8 mouse cellular contexts compared by ENCODE assay signal in the genomic region with DNA sequence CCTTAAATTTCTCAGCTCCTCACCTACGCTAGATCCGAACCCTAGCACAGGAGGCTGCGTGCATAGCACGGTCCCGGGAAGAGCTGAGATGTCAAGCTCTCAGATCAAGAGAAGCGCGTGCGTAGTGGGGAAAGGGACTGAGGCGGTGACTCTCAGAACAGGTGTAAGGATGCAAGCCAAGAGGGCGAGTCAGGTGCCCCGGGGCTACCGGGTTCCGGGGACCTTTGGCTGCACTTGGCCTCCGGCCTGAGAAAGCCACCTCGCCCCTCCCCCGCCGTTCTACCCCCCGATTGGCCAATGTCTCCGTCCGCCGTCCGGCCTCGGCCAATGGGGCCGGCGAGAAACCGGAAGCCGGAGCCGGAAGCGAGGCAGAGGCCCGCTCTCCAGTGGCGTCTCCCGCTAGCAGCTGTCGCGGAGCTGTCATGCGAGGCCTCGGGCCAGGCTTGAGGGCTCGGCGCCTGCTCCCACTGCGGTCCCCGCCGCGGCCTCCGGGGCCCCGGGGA. TPM values are rescaled to one million over a fixed set of nuclear protein-coding genes. Genes with fewer than 3 reads are reported as not detected.
DNase-seq lines count a peak whose midpoint lies in the region; ATAC-seq lines count a peak whose summit lies in the region.

A gene (plus strand): TSS at position 355 of the 503 bp plus-strand sequence.

- peak; percentile 85 for ATAC-seq in embryonic facial prominence, embryonic 13.5 days (ENCODE audit: insufficient number of reproducible peaks, insufficient read depth, low FRiP score, low TSS enrichment, low read depth)
- peak; percentile 92 for ATAC-seq in limb, embryonic 13.5 days (ENCODE audit: low FRiP score, low read depth)
- peak; percentile 96 for ATAC-seq in midbrain, embryonic 16.5 days

- peak within 1 kb of the TSS; percentile 81 for H3K4me3 ChIP-seq in embryonic facial prominence, embryonic 13.5 days
- peak within 1 kb of the TSS; percentile 89 for H3K4me3 ChIP-seq in limb, embryonic 13.5 days
- peak within 1 kb of the TSS; percentile 86 for H3K4me3 ChIP-seq in midbrain, embryonic 16.5 days (ENCODE audit: low read depth, low read length)

- H3K4me2 ChIP-seq in embryonic facial prominence, embryonic 13.5 days: peak within 1 kb of the TSS; percentile 99
- H3K4me2 ChIP-seq in limb, embryonic 13.5 days (replicated peaks): peak within 1 kb of the TSS; percentile 100
- H3K4me2 ChIP-seq in midbrain, embryonic 16.5 days (ENCODE audit: low read length): peak within 1 kb of the TSS; percentile 93

- H3K27ac ChIP-seq in embryonic facial prominence, embryonic 13.5 days: peak within 1 kb of the TSS; percentile 48
- H3K27ac ChIP-seq in limb, embryonic 13.5 days: peak within 1 kb of the TSS; percentile 6; the same call in 1 of the 2 replicates
- H3K27ac ChIP-seq in midbrain, embryonic 16.5 days (ENCODE audit: low read length): peak within 1 kb of the TSS; percentile 90

- DNase-seq in 3134 (ENCODE audit: extremely low read depth, insufficient read length, low spot score): peak; percentile 79
- peak; percentile 96 to 97 for DNase-seq in adrenal gland, postnatal 36 days
- DNase-seq in heart, adult 18-20 months: peak; percentile 94 to 97
- peak; percentile 92 to 94 for DNase-seq in kidney, adult 8-10 months
- peak; percentile 69 to 90 for DNase-seq in spleen, postnatal 10 days (ENCODE audit: low spot score in 2 of 2)

- WGBS in embryonic facial prominence, embryonic 13.5 days: 2% methylated on average over 41 of the region's 44 CpGs
- WGBS in limb, embryonic 13.5 days: 2% methylated on average over 41 of the region's 44 CpGs
- WGBS in midbrain, embryonic 16.5 days: 2% methylated on average over 44 of the region's 44 CpGs

- peaks cover 14% of the 10 kb centered on the region for H3K4me1 ChIP-seq in embryonic facial prominence, embryonic 13.5 days
- peaks cover 13% of the 10 kb centered on the region for H3K4me1 ChIP-seq in limb, embryonic 13.5 days
- peaks cover 11% of the 10 kb centered on the region for H3K4me1 ChIP-seq in midbrain, embryonic 16.5 days (ENCODE audit: control insufficient read depth, insufficient read depth, low read length)

- H3K9me3 ChIP-seq in embryonic facial prominence, embryonic 13.5 days: no peaks in the 10 kb centered on the region
- no peaks in the 10 kb centered on the region for H3K9me3 ChIP-seq in limb, embryonic 13.5 days
- H3K9me3 ChIP-seq in midbrain, embryonic 16.5 days (replicated peaks; ENCODE audit: control insufficient read depth, low read length, poor library complexity, severe bottlenecking): no peaks in the 10 kb centered on the region

- H3K36me3 ChIP-seq in embryonic facial prominence, embryonic 13.5 days: peaks cover 6% of the 10 kb centered on the region
- no peaks in the 10 kb centered on the region for H3K36me3 ChIP-seq in limb, embryonic 13.5 days
- H3K36me3 ChIP-seq in midbrain, embryonic 16.5 days (ENCODE audit: control insufficient read depth, insufficient read depth, low read length): no peaks in the 10 kb centered on the region; the same call in 1 of the 2 replicates

- no peaks in the 10 kb centered on the region for H3K27me3 ChIP-seq in embryonic facial prominence, embryonic 13.5 days
- peaks cover 37% of the 10 kb centered on the region for H3K27me3 ChIP-seq in limb, embryonic 13.5 days
- H3K27me3 ChIP-seq in midbrain, embryonic 16.5 days (ENCODE audit: control insufficient read depth, insufficient read depth, low read depth, low read length): no peaks in the 10 kb centered on the region

- peak within 1 kb of the TSS; percentile 90 for H3K9ac ChIP-seq in embryonic facial prominence, embryonic 13.5 days
- H3K9ac ChIP-seq in limb, embryonic 13.5 days: peak within 1 kb of the TSS; percentile 92
- peak within 1 kb of the TSS; percentile 96 for H3K9ac ChIP-seq in midbrain, embryonic 16.5 days (ENCODE audit: low read depth, low read length)

RNA-seq across cellular contexts. Expression of the gene that starts here (rescaled TPM):
- 10 to 100 TPM; 42.2 to 57.9 TPM for total RNA-seq in adrenal gland, postnatal 36 days (2021)
- polyA plus RNA-seq in embryonic facial prominence, embryonic 13.5 days (2015; fragmentation: Nextera tagmentation; extraction: Ambion mirVana): 11.0 and 12.7 TPM in 2 replicates
- total RNA-seq in heart, adult 18-20 months (2021): 100 to 1,000 TPM; 117 to 120 TPM
- 9.6 and 11.4 TPM in 2 replicates for polyA plus RNA-seq in limb, embryonic 13.5 days (2015; fragmentation: Nextera tagmentation; extraction: Ambion mirVana)
- polyA plus RNA-seq in midbrain, embryonic 16.5 days (2015; fragmentation: Nextera tagmentation; extraction: Ambion mirVana): 13.9 and 15.0 TPM in 2 replicates

Comparison
In these comparisons a context has a peak if more than half of its experiments do, and no peak if none do; other contexts are left out.
1. Peak in every context shown above with its lines: DNase-seq, ATAC-seq, H3K4me3 ChIP-seq and H3K27ac ChIP-seq.
2. H3K27ac ChIP-seq: peak in every context shown above with its lines; median percentile 90 in midbrain, embryonic 16.5 days; 48 in embryonic facial prominence, embryonic 13.5 days; 6 in limb, embryonic 13.5 days.